Comparison of ENCODE assay signal across 19 mouse cellular contexts in genomic region chr4:100010916-100011315, GRCm38 (mm10).
DNase-seq lines count a peak whose midpoint lies in the region; TF ChIP-seq lines count a peak whose summit lies in the region.
"Had no signal": no experiment of that assay in that cellular context is flagged by ENCODE, and none has a peak within 500 bp of the region (broad histone marks: within the 10 kb centered on the region; RNA-seq: fewer than 3 reads in every experiment).

No protein-coding gene starts in this region.

- H3K27me3 ChIP-seq in heart, embryonic 10.5 days (ENCODE audit: insufficient read depth, poor library complexity, severe bottlenecking), result no peaks in the 10 kb centered on the region
- H3K27me3 ChIP-seq in CH12.LX (replicated peaks), result no peaks in the 10 kb centered on the region
- H3K27me3 ChIP-seq: forebrain, embryonic 15.5 days; heart, embryonic 15.5 days; kidney, embryonic 15.5 days; midbrain, embryonic 15.5 days; neural tube, embryonic 13.5 days had no signal

- H3K79me2 ChIP-seq in CH12.LX (replicated peaks; ENCODE audit: control insufficient read depth, extremely low read depth, insufficient read depth, poor library complexity, severe bottlenecking), result no peaks in the 10 kb centered on the region

- no peak for TF ChIP-seq RAD21 in CH12.LX (IDR thresholded peaks at IDR 0.05; ENCODE audit: low read depth, low read length)

- no peaks in the 10 kb centered on the region for H3K9me3 ChIP-seq in heart, embryonic 10.5 days
- no peaks in the 10 kb centered on the region for H3K9me3 ChIP-seq in CH12.LX (replicated peaks; ENCODE audit: low read length)
- H3K9me3 ChIP-seq: forebrain, embryonic 15.5 days; heart, embryonic 15.5 days; kidney, embryonic 15.5 days; midbrain, embryonic 15.5 days; neural tube, embryonic 13.5 days had no signal

- H3K4me1 ChIP-seq in heart, embryonic 10.5 days, result peaks cover 13% of the 10 kb centered on the region
- H3K4me1 ChIP-seq in CH12.LX (ENCODE audit: control insufficient read depth in 1 of 2, insufficient read depth in 2 of 2), result no peaks in the 10 kb centered on the region; a peak in 1 of 4 replicates
- H3K4me1 ChIP-seq: midbrain, embryonic 15.5 days had no signal

- dilution Hi-C loops in CH12.LX (cut with MboI; ENCODE audit: extremely low pct_ligation_motif_present, extremely low pct_unique_long_range_greater_than_20kb, low sequenced_read_pairs), result no loop called here

- DNase-seq in heart, adult 11 months, result peak; percentile 94
- DNase-seq in heart, embryonic 10.5 days (ENCODE audit: low spot score), result no peak
- peak; percentile 21 for DNase-seq in lung, postnatal 10 days
- no peak for DNase-seq in lung, postnatal 25 days (ENCODE audit: low spot score)
- peak; percentile 9 for DNase-seq in 3T3-L1 (ENCODE audit: low read depth, low spot score)
- peak; percentile 4 for DNase-seq in CH12.LX (ENCODE audit: extremely low read depth)
- no peak for DNase-seq in frontal cortex, adult 2 months (ENCODE audit: extremely low spot score in 1 of 2, low spot score in 1 of 2)
- no peak for DNase-seq in T-cell, adult 2 months (ENCODE audit: low spot score)
- DNase-seq: cerebellum, adult 18-20 months; heart, postnatal 4 days; right cerebral cortex, postnatal 25 days; spleen, adult 18-20 months; thymus, postnatal 14 days had no signal

- TF ChIP-seq POLR2A in CH12.LX (IDR thresholded peaks at IDR 0.05; ENCODE audit: low read depth, low read length), result no peak

- no peak overlapping the region for H3K4me2 ChIP-seq in CH12.LX (ENCODE audit: insufficient read depth, low read depth, poor library complexity, severe bottlenecking)
- H3K4me2 ChIP-seq: forebrain, embryonic 15.5 days; heart, embryonic 15.5 days; kidney, embryonic 15.5 days; midbrain, embryonic 15.5 days; neural tube, embryonic 13.5 days had no signal

- H3K9ac ChIP-seq in CH12.LX (ENCODE audit: insufficient read depth, low read depth), result no peak overlapping the region
- H3K9ac ChIP-seq: forebrain, embryonic 15.5 days; heart, embryonic 15.5 days; kidney, embryonic 15.5 days; midbrain, embryonic 15.5 days; neural tube, embryonic 13.5 days had no signal

- 90% methylated on average over 3 of the region's 3 CpGs for WGBS in heart, embryonic 10.5 days

- H3K4me3 ChIP-seq in heart, embryonic 10.5 days, result no peak overlapping the region
- H3K4me3 ChIP-seq in CH12.LX (replicated peaks in 1 of 3; ENCODE audit: low read depth in 2 of 3, low read length in 2 of 3, poor library complexity in 1 of 3), result no peak overlapping the region
- H3K4me3 ChIP-seq: forebrain, embryonic 15.5 days; heart, embryonic 15.5 days; kidney, embryonic 15.5 days; midbrain, embryonic 15.5 days; myocyte; neural tube, embryonic 13.5 days had no signal

- TF ChIP-seq CTCF in CH12.LX (conservative IDR thresholded peaks at IDR 0.05 in 1 of 2, IDR thresholded peaks at IDR 0.05 in 1 of 2; ENCODE audit: low read depth in 2 of 2, low read length in 2 of 2), result no peak

- TF ChIP-seq EP300 in CH12.LX (IDR thresholded peaks at IDR 0.05; ENCODE audit: low read length), result no peak

- in situ Hi-C loops in CH12.LX (cut with MboI; ENCODE audit: low pct_ligation_motif_present, low pct_unique_long_range_greater_than_20kb, low sequenced_read_pairs), result no loop called here

- H3K27ac ChIP-seq in heart, embryonic 10.5 days, result no peak overlapping the region
- H3K27ac ChIP-seq in CH12.LX (ENCODE audit: insufficient read depth, low read depth), result no peak overlapping the region
- H3K27ac ChIP-seq: forebrain, embryonic 15.5 days; heart, embryonic 15.5 days; kidney, embryonic 15.5 days; midbrain, embryonic 15.5 days; neural tube, embryonic 13.5 days had no signal

- H3K36me3 ChIP-seq in heart, embryonic 10.5 days, result no peaks in the 10 kb centered on the region
- no peaks in the 10 kb centered on the region for H3K36me3 ChIP-seq in CH12.LX (replicated peaks in 1 of 2; ENCODE audit: control insufficient read depth in 1 of 2, insufficient read depth in 1 of 2, low read length in 1 of 2)
- H3K36me3 ChIP-seq: forebrain, embryonic 15.5 days; heart, embryonic 15.5 days; kidney, embryonic 15.5 days; midbrain, embryonic 15.5 days; neural tube, embryonic 13.5 days had no signal

TF ChIP-seq in CH12.LX, 34 proteins besides CTCF, POLR2A, EP300 and RAD21:
- TF ChIP-seq E2F4 (IDR thresholded peaks at IDR 0.05; ENCODE audit: insufficient replicate concordance, low read depth, low read length) (no peak), MAZ (IDR thresholded peaks at IDR 0.05; ENCODE audit: low read depth, low read length) (no peak), NRF1 (IDR thresholded peaks at IDR 0.05; ENCODE audit: low read depth, low read length) (no peak), GABPA (IDR thresholded peaks at IDR 0.05; ENCODE audit: insufficient replicate concordance, low read depth, low read length) (no peak), UBTF (IDR thresholded peaks at IDR 0.05; ENCODE audit: low read depth, low read length) (no peak), KAT2A (IDR thresholded peaks at IDR 0.05; ENCODE audit: insufficient replicate concordance, low read length) (no peak), MEF2A (IDR thresholded peaks at IDR 0.05; ENCODE audit: borderline replicate concordance, low read depth, low read length) (no peak), PAX5 (IDR thresholded peaks at IDR 0.05; ENCODE audit: low read length) (no peak), IRF4 (IDR thresholded peaks at IDR 0.05; ENCODE audit: low read depth, low read length) (no peak), SIN3A (IDR thresholded peaks at IDR 0.05; ENCODE audit: low read length) (no peak), NELFE (IDR thresholded peaks at IDR 0.05; ENCODE audit: low read depth, low read length) (no peak), CHD2 (IDR thresholded peaks at IDR 0.05; ENCODE audit: low read length) (no peak), POLR2AphosphoS2 (IDR thresholded peaks at IDR 0.05; ENCODE audit: low read depth, low read length) (no peak), JUN (IDR thresholded peaks at IDR 0.05; ENCODE audit: insufficient read depth, low read depth, low read length) (no peak)
TF ChIP-seq in CH12.LX: peak in this region for 0.

Comparison
In these comparisons a context has a peak if more than half of its experiments do, and no peak if none do; other contexts are left out.
1. DNase-seq: peak in heart, adult 11 months (single experiment), lung, postnatal 10 days (single experiment), 3T3-L1 (single experiment) and CH12.LX (single experiment); none in heart, embryonic 10.5 days (single experiment), lung, postnatal 25 days (single experiment), frontal cortex, adult 2 months (0 of 2) and T-cell, adult 2 months (single experiment).